Mouse (Mus musculus): ENCODE results near the gene Dis3l. TPM values are rescaled to one million over a fixed set of nuclear protein-coding genes. Genes with fewer than 3 reads are reported as not detected.

Gene Dis3l
- total and polyA plus RNA-seq, 3 experiments: 5.6 to 20.7 (median 18.9) TPM

DNA sequence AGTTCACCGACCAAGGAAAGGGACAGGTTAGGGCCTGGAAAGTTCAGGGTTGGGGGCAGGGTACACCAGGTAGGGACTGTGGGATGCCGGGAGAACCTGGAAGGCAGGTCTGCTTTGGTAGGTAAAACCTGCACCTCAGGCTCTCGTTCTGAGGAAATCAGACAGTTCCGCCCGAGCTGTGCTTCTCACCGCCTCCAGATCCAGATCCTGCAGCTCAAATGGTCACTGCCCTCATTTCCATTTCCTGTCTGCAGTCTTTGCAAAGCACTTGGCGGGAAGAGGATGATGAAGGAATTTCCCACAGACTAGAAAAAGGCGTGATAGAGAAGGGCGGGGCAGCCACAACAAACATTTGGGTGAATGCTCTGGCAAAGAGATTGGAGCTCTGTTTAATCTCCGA is 72.9 kb downstream of the Dis3l start:
- H3K36me3 ChIP-seq (replicated peaks): no peaks in the 10 kb centered on the region
- TF ChIP-seq CTCF (IDR thresholded peaks at IDR 0.05; ENCODE audit: low read depth, low read length) (no peak), POLR2AphosphoS5 (IDR thresholded peaks at IDR 0.05; ENCODE audit: insufficient replicate concordance, low read depth, low read length) (no peak), GATA2 (IDR thresholded peaks at IDR 0.05; ENCODE audit: borderline replicate concordance, low read depth, low read length) (no peak), TAL1 (conservative IDR thresholded peaks at IDR 0.05; ENCODE audit: low read depth, low read length) (no peak), GATA1 (IDR thresholded peaks at IDR 0.05; ENCODE audit: borderline replicate concordance, low read length) (no peak)
- no peaks in the 10 kb centered on the region for H3K9me3 ChIP-seq (replicated peaks)
- H3K27me3 ChIP-seq (ENCODE audit: insufficient read depth, low read length): peaks cover 13% of the 10 kb centered on the region
- DNase-seq (ENCODE audit: low spot score): no peak
- no peak for ATAC-seq (ENCODE audit: extremely low read depth, insufficient number of reproducible peaks, low FRiP score, poor library complexity, severe bottlenecking)
- peaks cover 4% of the 10 kb centered on the region; the same call in 1 of the 2 replicates for H3K4me1 ChIP-seq (ENCODE audit: insufficient read depth, low read depth, low read length)
- H3K4me3 ChIP-seq (ENCODE audit: low read depth, low read length): no peak overlapping the region

DNA sequence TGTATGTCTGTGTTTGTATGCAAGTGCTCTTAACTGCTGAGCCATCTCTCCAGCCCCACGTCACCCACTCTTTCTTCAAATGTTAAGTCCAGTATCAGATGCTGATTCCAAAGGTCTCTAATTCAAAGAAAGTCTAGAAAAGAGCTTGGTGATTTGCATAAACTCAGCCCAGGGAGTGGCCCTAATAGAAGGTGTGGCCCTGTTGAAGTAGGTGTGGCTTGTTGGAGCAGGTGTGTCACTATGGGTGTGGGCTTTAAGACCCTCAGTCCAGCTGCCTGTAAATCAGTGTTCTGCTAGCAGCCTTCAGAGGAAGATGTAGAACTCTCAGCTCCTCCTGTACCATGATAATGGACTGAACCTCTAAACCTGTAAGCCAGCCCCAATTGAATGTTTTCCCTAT is 73.9 kb downstream of the Dis3l start:
- TF ChIP-seq POLR2AphosphoS5 (IDR thresholded peaks at IDR 0.05; ENCODE audit: insufficient replicate concordance, low read depth, low read length) (no peak), CTCF (IDR thresholded peaks at IDR 0.05; ENCODE audit: low read depth, low read length) (no peak), TAL1 (conservative IDR thresholded peaks at IDR 0.05; ENCODE audit: low read depth, low read length) (no peak), GATA2 (IDR thresholded peaks at IDR 0.05; ENCODE audit: borderline replicate concordance, low read depth, low read length) (no peak), GATA1 (IDR thresholded peaks at IDR 0.05; ENCODE audit: borderline replicate concordance, low read length) (no peak)
- H3K4me1 ChIP-seq (ENCODE audit: insufficient read depth, low read depth, low read length): peaks cover 4% of the 10 kb centered on the region; the same call in 1 of the 2 replicates
- peaks cover 20% of the 10 kb centered on the region for H3K27me3 ChIP-seq (ENCODE audit: insufficient read depth, low read length)
- no peak for ATAC-seq (ENCODE audit: extremely low read depth, insufficient number of reproducible peaks, low FRiP score, poor library complexity, severe bottlenecking)
- H3K36me3 ChIP-seq (replicated peaks): no peaks in the 10 kb centered on the region
- H3K9me3 ChIP-seq (replicated peaks): no peaks in the 10 kb centered on the region
- no peak overlapping the region for H3K4me3 ChIP-seq (ENCODE audit: low read depth, low read length)
- DNase-seq (ENCODE audit: low spot score): no peak

DNA sequence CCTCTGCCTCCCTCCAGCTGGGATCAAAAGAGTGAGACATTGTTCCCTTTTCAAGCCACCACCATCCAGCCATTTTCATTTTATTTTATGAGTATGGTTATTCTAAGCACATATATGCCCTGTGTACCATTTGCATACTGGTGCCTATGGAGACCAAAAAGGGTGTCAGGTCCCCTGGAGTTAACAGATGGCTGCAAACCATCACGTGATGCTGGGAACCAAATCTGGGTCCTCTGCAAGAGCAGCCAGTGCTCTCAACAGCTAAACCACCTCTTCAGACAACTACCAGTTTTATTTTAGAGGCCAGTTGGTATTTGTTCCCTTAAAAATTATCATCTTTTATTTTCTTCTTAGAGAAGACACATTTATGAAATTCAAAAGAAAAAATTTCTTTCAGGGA is 76.3 kb downstream of the Dis3l start:
- no peak for ATAC-seq (ENCODE audit: extremely low read depth, insufficient number of reproducible peaks, low FRiP score, poor library complexity, severe bottlenecking)
- no peaks in the 10 kb centered on the region for H3K9me3 ChIP-seq (replicated peaks)
- TF ChIP-seq POLR2AphosphoS5 (IDR thresholded peaks at IDR 0.05; ENCODE audit: insufficient replicate concordance, low read depth, low read length): no peak
- no peak for TF ChIP-seq GATA2 (IDR thresholded peaks at IDR 0.05; ENCODE audit: borderline replicate concordance, low read depth, low read length)
- no peak for TF ChIP-seq CTCF (IDR thresholded peaks at IDR 0.05; ENCODE audit: low read depth, low read length)
- H3K4me3 ChIP-seq (ENCODE audit: low read depth, low read length): no peak overlapping the region
- H3K4me1 ChIP-seq (ENCODE audit: insufficient read depth, low read depth, low read length): peaks cover 4% of the 10 kb centered on the region; the same call in 1 of the 2 replicates
- no peaks in the 10 kb centered on the region for H3K36me3 ChIP-seq (replicated peaks)
- peaks cover 18% of the 10 kb centered on the region for H3K27me3 ChIP-seq (ENCODE audit: insufficient read depth, low read length)
- DNase-seq (ENCODE audit: low spot score): no peak

- Histone ChIP-seq H3K9me3 (replicated peaks) (no peaks in the 10 kb centered on the region), H3K4me1 (ENCODE audit: insufficient read depth, low read depth, low read length) (no peaks in the 10 kb centered on the region), H3K27me3 (ENCODE audit: insufficient read depth, low read length) (peaks cover 22% of the 10 kb centered on the region), H3K4me3 (ENCODE audit: low read depth, low read length) (no peak overlapping the region), H3K36me3 (replicated peaks) (no peaks in the 10 kb centered on the region)
- ATAC-seq (ENCODE audit: extremely low read depth, insufficient number of reproducible peaks, low FRiP score, poor library complexity, severe bottlenecking) (no peak), DNase-seq (ENCODE audit: low spot score) (no peak)
- TF ChIP-seq GATA1 (IDR thresholded peaks at IDR 0.05; ENCODE audit: borderline replicate concordance, low read length): no peak
- TF ChIP-seq POLR2AphosphoS5 (IDR thresholded peaks at IDR 0.05; ENCODE audit: insufficient replicate concordance, low read depth, low read length): no peak
- no peak for TF ChIP-seq TAL1 (conservative IDR thresholded peaks at IDR 0.05; ENCODE audit: low read depth, low read length)
- TF ChIP-seq GATA2 (IDR thresholded peaks at IDR 0.05; ENCODE audit: borderline replicate concordance, low read depth, low read length): no peak
- no peak for TF ChIP-seq CTCF (IDR thresholded peaks at IDR 0.05; ENCODE audit: low read depth, low read length)
Observed at GRCm38 (mm10) chr9:64261023-64261422, 80.1 kb downstream of the Dis3l start.

- DNase-seq (ENCODE audit: low spot score) (no peak), ATAC-seq (ENCODE audit: extremely low read depth, insufficient number of reproducible peaks, low FRiP score, poor library complexity, severe bottlenecking) (no peak)
- H3K36me3 ChIP-seq (replicated peaks): no peaks in the 10 kb centered on the region
- peaks cover 5% of the 10 kb centered on the region for H3K4me1 ChIP-seq (ENCODE audit: insufficient read depth, low read depth, low read length)
- no peak overlapping the region for H3K4me3 ChIP-seq (ENCODE audit: low read depth, low read length)
- peaks cover 22% of the 10 kb centered on the region for H3K27me3 ChIP-seq (ENCODE audit: insufficient read depth, low read length)
- H3K9me3 ChIP-seq (replicated peaks): no peaks in the 10 kb centered on the region
- TF ChIP-seq CTCF (IDR thresholded peaks at IDR 0.05; ENCODE audit: low read depth, low read length): no peak
Observed at GRCm38 (mm10) chr9:64259906-64260305, 81.2 kb downstream of the Dis3l start.

Other genes starting within 250 kb of the Dis3l start
- gene Lctl, start 224.1 kb downstream of the Dis3l start, total RNA-seq (2014; fragmentation: Nextera tagmentation): not detected in 2 replicates
- 0.12 TPM in 1 of 2 replicates, not detected in the other for gene Lctl, start 224.1 kb downstream of the Dis3l start, total RNA-seq (2017)
- gene Lctl, start 224.1 kb downstream of the Dis3l start, polyA plus RNA-seq (2012): not detected in 2 replicates
- gene Zwilch, start 168.2 kb downstream of the Dis3l start, total RNA-seq (2014; fragmentation: Nextera tagmentation): 163 and 180 TPM in 2 replicates
- 189 and 202 TPM in 2 replicates for gene Zwilch, start 168.2 kb downstream of the Dis3l start, total RNA-seq (2017)
- 9.1 and 14.2 TPM in 2 replicates for gene Zwilch, start 168.2 kb downstream of the Dis3l start, polyA plus RNA-seq (2012)
- 7,560 and 7,833 TPM in 2 replicates for gene Rpl4, start 167.9 kb downstream of the Dis3l start, total RNA-seq (2014; fragmentation: Nextera tagmentation)
- gene Rpl4, start 167.9 kb downstream of the Dis3l start, total RNA-seq (2017): 2,308 and 2,582 TPM in 2 replicates
- gene Rpl4, start 167.9 kb downstream of the Dis3l start, polyA plus RNA-seq (2012): 506 and 513 TPM in 2 replicates
- 14.0 and 18.8 TPM in 2 replicates for gene Snapc5, start 162.0 kb downstream of the Dis3l start, total RNA-seq (2014; fragmentation: Nextera tagmentation)
- gene Snapc5, start 162.0 kb downstream of the Dis3l start, total RNA-seq (2017): 40.4 and 45.1 TPM in 2 replicates
- 1.8 and 4.4 TPM in 2 replicates for gene Snapc5, start 162.0 kb downstream of the Dis3l start, polyA plus RNA-seq (2012)
- 0.75 and 1.2 TPM in 2 replicates for gene Uchl4, start 106.1 kb downstream of the Dis3l start, total RNA-seq (2014; fragmentation: Nextera tagmentation)
- 2.0 and 2.6 TPM in 2 replicates for gene Uchl4, start 106.1 kb downstream of the Dis3l start, total RNA-seq (2017)
- not detected in 2 replicates for gene Uchl4, start 106.1 kb downstream of the Dis3l start, polyA plus RNA-seq (2012)
- 34.7 and 43.3 TPM in 2 replicates for gene Map2k1, start 87.7 kb downstream of the Dis3l start, total RNA-seq (2014; fragmentation: Nextera tagmentation)
- gene Map2k1, start 87.7 kb downstream of the Dis3l start, total RNA-seq (2017): 106 and 121 TPM in 2 replicates
- gene Map2k1, start 87.7 kb downstream of the Dis3l start, polyA plus RNA-seq (2012): 25.8 and 40.0 TPM in 2 replicates
- 129 and 130 TPM in 2 replicates for gene Tipin, start 59.7 kb downstream of the Dis3l start, total RNA-seq (2014; fragmentation: Nextera tagmentation)
- 344 and 355 TPM in 2 replicates for gene Tipin, start 59.7 kb downstream of the Dis3l start, total RNA-seq (2017)
- 6.7 and 8.0 TPM in 2 replicates for gene Tipin, start 59.7 kb downstream of the Dis3l start, polyA plus RNA-seq (2012)
- gene Megf11, start 44.3 kb upstream of the Dis3l start, total RNA-seq (2014; fragmentation: Nextera tagmentation): not detected in 2 replicates
- gene Megf11, start 44.3 kb upstream of the Dis3l start, total RNA-seq (2017): 0.17 and 0.38 TPM in 2 replicates
- 0.25 and 0.33 TPM in 2 replicates for gene Megf11, start 44.3 kb upstream of the Dis3l start, polyA plus RNA-seq (2012)